Mouse (Mus musculus) urinary bladder, adult 2 months (tissue): ENCODE measurements around the gene Igflr1. TPM values are rescaled to one million over a fixed set of nuclear protein-coding genes. Genes with fewer than 3 reads are reported as not detected.

Experiments
- DNase-seq: peaks from one replicate; pipeline ENCODE4 v3.0.0; 2022; ENCODE audit warnings: low spot score
- polyA plus RNA-seq: library from polyadenylated mRNA; depleted of rRNA; stranded (reverse); fragments of >200 nt; gene quantifications from 2 replicates; pipeline ENCODE4 v1.2.3, GENCODE M21; 2012

Gene Igflr1
- polyA plus RNA-seq, 1 experiment = 3.6 TPM

DNA sequence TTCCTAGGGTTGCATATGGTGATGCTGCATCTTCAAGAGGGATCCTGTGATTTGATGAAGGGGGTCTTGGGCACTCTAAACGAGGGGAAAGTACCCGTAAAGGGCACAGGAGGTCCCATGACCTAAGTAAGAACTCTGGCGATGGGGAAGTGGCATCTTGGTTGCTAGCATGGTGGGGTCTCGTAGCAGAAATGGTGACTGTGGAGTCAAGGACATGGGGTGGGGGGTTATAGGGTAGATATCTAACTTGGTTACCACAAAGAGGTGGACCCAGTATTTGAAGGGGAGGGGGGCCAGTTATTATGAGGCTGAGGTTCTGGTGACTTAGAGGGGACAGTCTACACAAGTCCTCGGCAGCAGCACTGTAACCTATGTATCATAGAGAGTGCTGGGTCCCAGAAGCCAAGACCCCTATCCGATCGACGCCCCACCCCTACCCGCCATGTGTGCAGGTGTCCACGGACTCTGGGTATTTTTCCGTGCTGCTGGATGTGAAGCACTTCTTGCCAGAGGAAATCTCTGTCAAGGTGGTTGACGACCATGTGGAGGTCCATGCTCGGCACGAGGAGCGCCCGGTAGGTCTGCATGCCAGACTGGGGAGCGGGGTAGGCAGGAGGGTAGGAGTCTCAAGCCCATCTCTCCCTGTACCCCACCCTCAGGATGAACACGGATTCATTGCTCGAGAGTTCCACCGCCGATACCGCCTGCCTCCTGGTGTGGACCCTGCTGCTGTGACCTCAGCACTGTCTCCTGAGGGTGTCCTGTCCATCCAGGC is 11.2 kb upstream of the Igflr1 start:
- no peak for DNase-seq

DNA sequence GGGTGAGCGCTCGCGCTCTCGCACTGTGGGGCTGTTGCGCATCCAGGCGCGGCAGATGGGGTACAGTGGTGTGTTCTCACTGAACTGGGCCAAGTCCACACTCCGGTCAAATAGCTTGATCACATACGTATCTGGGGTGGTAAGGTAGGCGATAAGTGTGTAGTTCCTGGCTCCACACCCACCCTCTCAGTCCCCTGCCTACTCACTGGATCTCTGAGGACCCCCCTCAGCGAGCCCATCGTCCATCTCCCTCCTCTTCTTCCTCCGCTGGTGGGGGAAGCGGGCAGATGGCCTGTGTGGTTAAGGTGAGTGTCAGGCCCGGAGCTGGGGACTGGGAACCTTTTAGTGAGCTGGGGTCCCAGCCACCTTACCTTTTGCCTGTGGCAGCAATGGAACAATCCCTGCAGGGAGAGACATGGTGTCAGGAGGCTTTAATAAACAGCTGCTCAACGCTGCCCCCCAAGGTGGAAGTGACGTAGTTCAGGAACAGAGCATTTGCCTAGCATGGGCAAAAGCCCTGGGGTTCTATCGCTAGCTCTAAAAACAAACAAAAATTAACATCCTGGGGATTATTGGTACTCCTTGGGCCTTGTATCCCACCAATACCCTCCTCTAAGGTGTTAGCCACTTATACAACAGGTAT is 8.2 kb upstream of the Igflr1 start:
- DNase-seq = no peak

DNA sequence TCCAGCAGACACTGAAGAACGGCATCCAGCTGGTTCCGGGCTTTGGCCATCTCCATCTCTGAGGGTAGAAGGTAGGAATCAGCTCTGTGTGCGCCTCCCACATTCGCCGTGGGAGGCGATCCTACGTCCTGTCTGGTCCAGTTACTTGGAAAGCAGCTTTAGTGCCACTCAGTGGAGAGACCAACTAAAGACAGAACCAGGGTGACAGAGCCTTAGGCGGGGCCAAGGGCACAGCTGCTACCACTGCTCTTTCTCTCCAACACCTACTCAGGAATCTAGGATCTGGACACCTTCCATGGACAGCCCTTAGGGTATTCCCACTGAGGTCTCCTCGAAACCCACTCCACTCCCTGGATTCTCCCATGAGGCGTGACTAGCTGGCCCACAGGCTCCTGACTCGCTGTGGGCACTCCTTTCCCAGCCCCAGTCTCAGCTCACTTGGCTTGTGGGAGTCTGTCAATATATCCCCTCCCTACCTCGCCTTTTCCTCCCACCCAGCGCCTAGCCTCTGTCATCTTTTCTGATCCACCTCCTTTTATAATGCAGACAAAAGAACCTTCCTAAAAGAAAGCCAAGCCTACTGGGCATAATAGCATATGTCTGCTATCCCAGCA is 7.2 kb upstream of the Igflr1 start:
- no peak for DNase-seq

DNA sequence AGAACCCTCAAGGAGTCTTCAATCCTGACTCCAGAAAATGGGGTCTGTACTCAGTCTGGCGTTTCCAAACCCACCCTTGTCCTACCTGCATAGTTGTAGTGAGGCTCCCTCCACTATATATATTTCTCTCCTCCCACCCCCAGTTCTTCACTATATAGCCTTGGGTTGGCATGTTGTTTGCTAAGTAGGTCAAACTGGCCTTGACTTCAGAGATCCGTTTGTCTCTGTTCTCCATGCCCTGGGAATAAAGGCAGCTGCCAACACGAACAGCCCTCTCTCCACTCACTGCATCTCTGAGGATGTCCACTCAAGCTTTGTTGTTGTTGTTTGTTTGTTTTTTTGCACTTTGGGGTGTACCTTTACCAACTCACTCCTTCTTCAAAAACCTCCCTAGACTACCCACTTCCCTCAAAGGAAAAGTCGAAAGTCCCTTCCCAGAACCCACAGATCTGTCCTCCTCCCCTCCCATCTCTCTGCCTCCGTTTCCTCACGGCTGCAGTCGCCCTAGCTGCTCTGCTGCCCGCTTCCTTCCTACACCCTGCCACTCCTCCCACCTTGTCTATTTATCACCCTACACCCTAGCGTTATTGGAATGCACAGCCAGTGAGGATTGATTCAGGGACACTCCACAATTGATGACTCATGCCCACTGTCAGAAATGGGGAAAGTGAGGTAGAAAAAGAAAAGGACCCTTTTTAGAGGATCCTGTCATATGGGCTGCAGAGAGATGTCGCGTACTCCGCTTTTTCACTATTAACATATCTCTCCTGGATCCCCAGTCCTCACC is 6.4 kb upstream of the Igflr1 start:
- no peak for DNase-seq

DNA sequence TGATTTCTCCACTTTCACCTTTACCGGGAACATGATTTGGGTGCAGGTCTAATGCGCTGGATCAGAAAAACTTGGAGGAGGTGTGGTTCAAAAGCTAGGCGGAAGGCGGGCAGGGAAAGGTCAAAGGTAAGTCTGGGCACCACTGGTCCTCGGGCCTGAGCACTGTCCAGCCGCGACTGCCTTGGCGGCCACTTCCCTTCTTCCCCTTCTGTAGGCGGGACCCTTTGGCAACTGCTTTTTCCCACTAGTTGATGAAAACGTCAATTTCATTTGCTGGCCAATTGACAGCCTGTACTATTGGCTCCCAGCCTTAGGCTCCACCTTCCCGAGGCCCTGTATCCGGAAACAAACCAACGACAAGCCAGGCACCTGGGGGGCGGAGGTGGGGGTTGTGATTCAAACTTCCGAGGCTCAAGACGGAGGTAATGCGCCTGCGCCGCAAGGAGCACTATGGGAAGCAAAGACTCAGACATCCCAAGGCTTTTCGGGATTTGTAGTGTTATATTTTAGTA is 5.7 kb upstream of the Igflr1 start, which contains the start of gene Lin37:
Gene Lin37, minus strand, starts transcription at position 396 of the 512 bp plus-strand sequence.
- DNase-seq = peak; percentile 76

DNA sequence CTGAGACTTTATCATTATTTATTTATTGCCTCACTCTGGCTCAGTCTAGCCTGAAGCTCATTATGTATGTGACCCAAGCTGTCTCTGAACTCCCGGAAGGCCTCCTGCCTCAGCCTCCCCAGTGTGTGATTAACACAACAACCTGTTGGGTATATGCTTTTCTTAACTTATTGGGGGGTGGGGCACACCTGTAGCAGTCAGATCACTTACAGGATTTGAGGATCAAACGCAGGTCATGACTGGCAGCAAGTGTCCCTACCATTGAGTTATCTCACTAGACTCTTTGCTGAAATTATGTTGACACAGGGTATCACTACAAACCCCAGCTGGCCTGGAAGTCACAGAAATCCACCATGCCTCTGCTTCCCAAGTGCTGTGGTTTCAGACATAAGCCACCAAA is 4.9 kb upstream of the Igflr1 start:
- no peak for DNase-seq

DNA sequence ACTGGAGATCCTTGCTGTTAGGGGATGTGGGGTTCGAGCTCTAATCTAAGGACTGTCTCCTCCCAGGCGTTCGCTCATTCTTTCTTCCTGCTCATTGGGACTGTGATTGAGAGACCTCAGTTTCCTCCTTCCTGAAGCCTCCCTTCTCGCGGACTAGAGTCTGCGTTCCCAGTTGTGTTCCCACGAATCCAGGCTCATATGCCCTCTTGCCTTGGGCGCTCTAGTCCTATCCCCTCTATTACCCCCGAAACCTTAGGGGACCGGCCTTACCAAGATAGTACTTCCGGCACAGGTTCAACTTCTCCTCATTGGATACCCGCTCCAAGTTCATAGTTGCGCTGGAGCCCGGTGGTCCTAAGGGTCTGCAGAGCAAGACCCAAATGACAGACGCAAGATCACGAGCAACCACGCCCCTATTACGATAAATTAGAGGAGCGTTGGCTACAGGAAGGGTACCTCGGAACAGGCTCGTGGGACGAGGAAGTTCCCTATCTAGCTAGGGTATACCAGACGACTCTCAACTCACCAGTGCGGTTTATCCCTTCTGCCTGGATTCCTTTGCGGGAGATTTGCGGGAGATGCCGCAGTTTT is 2.6 kb upstream of the Igflr1 start:
- DNase-seq = peak; percentile 47

DNA sequence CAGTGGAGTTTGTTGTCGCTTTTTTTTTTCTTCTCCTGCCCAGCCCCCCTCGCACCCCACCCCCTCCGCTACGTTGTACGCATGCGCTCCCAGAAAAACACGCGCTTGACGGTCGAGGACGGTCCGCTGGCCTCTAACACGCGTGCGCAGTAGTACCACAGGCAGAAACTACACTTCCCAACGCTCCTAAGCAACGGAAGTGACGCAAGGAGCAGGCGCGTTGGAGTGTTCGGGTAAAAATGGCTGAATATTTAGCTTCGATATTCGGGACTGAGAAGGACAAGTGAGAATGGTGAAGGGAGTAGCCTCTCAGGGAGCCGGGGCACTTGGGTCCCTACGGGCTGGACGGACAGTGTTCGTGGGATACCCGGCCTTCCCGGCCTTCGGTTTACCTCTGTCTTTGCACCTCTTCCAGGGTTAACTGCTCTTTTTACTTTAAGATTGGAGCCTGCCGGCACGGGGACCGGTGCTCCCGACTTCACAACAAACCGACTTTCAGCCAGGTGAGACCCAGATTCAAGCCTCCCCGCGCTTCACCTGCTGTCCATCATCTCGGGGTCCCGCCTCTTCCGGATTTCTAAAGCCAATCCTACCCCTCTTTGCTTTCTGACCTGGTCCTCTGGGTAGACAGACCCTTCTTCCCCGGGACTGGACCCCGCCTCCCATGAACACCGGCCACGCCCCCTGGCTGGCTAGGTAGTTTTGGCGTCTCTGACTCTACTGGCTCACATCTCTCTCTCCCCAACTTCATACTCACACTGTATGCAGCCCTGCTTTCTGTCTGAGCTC is 1.9 kb upstream of the Igflr1 start, which contains the start of the genes U2af1l4, Gm49396 and Psenen:
Gene U2af1l4, plus strand, starts transcription at position 185 of the 789 bp plus-strand sequence.
Gene Gm49396, plus strand, starts transcription at position 228 of the 789 bp plus-strand sequence.
Gene Psenen, minus strand, starts transcription at position 511 of the 789 bp plus-strand sequence.
- DNase-seq = peak; percentile 73

DNA sequence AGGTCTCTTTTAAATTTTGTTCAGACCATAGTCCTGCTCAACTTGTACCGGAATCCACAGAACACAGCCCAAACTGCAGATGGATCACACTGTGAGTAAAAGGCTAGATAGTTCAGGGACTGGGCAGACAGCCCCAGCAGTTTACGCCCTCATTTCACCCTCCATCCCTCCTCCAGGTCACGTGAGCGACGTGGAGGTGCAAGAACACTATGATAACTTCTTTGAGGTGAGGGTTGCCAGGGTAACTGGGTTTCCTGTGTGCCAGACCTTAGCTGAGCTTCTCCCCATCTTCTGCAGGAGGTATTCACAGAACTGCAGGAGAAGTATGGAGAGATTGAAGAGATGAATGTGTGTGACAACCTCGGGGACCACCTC is 1.3 kb upstream of the Igflr1 start:
- no peak for DNase-seq

DNA sequence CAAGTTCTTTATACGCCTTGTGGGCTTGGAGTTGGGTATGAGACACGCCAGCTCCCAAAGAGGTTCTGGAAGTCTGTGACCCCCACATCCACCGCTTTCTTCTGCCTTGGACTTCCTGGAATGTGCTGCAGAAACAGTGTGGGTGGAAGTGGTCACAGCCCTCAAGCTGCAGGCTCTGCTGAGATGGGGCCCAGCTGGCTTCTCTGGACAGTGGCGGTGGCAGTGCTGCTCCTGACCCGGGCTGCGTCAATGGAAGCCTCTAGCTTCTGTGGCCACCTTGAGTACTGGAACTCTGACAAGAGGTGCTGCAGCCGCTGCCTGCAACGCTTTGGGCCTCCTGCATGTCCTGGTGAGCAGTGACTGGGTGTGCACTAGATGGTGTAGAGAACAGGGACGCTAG is 806 bp downstream of the Igflr1 start:
- DNase-seq = no peak

DNA sequence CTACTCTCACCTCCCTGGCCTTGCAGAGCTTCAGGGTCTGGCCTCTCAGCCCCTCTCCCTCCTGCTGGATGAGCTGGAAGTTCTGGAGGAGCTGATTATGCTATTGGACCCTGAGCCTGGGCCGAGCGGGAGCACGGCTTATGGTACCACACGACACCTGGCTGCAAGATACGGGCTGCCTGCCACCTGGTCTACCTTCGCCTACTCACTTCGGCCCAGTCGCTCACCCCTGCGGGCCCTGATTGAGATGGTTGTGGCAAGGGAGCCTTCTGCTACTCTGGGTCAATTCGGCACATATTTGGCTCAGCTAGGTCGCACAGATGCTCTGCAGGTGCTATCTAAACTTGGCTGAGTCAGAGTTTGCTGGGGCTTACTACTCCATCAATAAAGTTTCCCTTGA is 2.3 kb downstream of the Igflr1 start:
- no peak for DNase-seq

DNA sequence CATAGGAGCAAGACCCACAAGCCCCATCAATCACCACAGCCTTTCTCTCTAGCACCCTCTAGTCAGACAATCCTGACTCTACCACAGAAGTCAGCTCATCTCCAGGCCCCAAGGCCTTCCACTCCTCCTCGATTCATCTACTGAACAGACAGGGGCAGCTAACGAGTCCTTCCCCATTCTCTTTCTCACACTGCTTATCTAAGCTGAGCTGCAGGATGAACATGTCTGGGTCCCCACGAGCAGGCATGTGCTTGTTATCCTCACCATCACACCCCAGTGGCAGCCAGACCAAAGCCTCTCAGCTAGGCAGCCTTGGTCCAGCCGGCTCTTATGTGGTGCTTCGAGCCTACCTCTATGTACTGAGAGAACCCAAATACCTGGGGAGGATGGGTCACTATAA is 7.2 kb downstream of the Igflr1 start:
- no peak for DNase-seq

DNA sequence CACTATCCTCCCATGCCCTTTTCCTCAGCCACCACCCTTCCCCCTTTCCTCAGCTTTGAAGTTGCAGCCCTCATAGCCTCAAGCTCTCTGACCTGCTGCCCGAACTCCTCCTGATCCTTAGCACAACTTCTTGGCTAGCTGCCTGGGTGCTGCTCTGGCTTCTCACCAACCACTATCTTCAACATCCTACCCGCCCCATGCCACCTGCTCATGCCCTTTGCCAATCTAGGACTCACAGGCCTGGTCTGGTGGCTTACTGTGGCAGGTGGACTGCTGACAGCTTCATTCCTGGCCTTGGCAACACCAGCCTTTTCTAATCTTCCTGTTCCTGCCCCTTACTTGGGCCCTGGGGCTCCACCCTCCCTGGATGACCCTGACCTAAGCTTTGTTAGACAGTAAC is 7.7 kb downstream of the Igflr1 start:
- DNase-seq = no peak

DNA sequence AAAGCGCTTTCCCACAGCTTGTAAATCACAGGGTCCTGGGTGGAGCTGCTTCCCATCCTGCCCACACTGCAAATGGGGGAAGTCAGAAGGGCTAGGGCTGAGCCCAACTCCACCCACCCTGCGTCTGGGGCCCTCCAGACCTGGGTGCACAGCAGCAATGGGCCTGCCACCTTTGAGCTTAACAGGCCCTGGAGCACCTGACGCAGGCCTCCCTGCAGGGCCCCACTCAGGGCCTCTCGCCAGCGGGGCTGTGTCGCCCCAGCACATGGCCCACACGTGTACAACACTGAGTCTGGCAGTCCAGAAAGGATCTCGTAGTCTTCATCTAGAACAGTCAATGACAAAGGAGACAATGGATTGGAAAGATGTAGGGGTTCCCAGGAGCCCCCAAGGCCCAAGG is 14.7 kb downstream of the Igflr1 start:
- DNase-seq = no peak

DNA sequence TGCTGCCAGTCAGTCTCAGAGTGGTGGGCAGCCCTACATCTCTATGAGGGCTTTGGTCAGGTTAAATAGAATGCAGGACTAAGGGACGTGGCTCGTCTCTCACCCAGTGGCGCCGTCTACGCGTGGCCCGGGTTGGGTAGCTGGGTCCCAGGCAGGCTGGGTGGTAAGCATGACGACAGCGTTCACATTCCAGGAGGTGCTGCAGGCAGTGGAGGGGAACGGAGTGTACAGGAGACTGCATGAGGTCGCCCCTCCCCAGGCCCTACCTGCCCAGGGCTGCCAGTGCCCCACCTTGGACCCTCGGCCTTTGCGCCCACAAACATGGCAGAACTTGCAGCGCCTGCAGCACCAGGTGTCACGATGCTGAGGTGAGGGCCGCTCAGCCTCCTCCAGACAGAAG is 16.3 kb downstream of the Igflr1 start:
- DNase-seq = no peak

DNA sequence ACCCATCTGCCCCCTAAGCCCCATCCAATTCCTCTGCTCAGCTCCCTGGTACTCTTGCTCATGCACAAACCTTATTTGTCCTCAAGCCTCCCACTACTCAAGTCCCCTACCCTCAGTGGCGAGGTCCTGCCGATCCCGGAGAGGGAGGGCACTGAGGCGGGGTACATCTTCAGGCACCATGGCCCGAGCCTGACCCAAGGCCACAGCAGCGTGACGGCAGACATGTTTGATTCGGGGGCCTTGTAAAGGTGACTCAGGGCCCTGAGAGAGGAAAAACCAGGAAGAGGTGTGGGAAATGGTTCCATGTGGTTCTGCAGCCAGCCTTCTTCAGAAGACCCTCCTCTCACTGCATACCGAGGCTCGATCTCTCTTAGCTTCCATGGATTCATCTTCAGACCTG is 19.1 kb downstream of the Igflr1 start:
- DNase-seq = no peak

DNA sequence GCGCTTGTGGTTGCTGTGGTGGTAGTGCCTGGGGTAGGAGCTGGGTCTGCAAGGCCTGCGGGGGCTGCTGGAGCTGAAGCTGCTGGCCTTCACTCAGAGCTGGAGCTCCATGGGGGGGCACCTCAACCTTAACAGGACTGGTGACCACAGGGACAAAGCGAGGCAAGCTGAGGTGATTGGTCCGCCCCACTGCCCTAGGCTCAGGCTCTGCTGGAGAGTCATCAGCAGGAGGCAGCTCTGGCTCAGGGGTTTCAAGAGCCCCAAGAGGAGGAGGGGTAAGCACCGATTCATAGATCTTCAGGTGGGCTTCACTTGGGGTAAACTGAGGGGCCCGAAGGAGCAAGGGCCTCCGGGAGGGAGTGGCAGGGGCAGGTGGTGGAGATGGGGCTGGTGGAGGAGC is 19.9 kb downstream of the Igflr1 start:
- DNase-seq = no peak

DNA sequence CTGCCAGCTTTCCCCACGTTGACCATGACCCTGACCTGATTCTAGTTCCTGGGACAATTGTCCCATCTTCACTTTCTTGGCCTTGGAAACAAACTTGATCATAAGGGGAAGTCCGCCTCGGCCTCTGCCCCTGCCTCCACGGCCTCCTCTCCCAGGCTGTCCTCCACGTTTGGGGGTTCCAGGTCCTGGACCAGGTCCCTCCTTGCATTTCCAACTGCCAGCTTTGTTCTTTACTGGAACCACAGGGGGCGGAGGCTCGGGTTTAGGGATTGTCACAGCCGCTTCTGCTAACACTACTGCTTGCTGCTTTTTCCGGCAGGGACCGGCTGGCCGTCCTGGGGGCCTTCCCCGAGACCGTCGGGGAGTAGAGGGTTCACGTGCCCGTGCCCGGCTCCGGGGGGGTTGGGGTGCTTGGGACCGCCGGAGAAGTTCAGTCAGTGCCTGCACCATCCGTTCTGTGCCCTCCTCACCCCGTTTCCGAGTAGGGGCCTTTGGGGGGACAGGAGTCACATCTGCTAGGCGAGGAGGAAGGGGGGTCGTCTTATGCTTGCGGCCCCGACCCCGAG is 21.3 kb downstream of the Igflr1 start:
- DNase-seq = no peak

DNA sequence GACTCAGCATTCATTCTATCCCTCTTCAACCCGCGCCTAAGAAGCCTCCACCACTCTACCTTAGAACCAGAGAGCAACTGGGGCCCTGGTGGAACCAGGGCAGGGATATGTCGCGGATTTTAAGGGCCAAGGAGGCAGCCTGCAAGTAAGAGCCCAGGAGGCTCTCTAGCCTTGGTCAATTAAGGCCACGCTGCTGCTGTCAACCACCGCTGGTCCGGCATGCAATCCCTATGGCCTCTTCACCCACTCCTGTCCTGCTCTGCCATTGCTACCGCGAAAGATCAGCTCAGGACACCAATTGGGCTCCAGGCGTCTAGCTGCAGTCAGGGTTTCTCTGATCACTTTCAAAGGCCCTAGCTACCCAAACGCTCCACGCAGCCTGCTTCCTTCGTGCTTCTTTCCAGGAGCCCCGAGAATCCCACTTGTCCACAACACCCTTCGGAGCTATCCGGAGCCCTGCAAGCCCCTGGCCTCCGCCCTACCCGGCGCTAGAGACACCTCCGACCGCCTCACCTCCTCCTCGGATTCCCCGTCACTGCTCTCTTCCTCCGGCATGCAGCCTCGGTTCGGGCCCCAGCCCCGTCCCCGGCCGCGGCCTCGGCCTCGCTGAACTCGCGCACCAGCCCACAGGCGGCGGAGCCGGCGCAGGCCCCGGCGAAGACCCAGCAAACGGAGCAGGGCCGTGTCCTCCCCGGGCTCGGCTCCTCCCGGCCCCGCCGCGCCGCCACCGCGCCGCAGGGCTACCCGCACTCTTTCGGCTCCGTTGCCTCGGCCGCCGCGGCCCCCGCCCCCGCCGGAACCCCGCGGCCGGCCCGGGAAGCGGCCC is 22.8 kb downstream of the Igflr1 start:
- DNase-seq = peak; percentile 70
